Mouse (Mus musculus): ENCODE data around the gene Cmip.

- TF ChIP-seq CTCF (conservative IDR thresholded peaks at IDR 0.05; ENCODE audit: insufficient read depth, insufficient read length, low read depth, low read length) (no peak), POLR2A (IDR thresholded peaks at IDR 0.05; ENCODE audit: low read depth, low read length) (no peak)
These were observed 173.8 kb downstream of the Cmip start for GRCm38 (mm10) chr8:117430624-117431023.
